Mouse (Mus musculus) layer of hippocampus, adult 9-10 months (tissue): Measurements from ENCODE around the gene Clip2.

Experiments
- DNase-seq: peaks from one replicate; pipeline ENCODE4 v3.0.0; 2022; ENCODE audit warnings: low spot score

Gene Clip2

GRCm38 (mm10) chr5:134552110-134552972 lies at the start of gene Clip2:
Clip2 (minus strand) TSS chr5:134552434.
- peak; percentile 92 for DNase-seq

GRCm38 (mm10) chr5:134597711-134598110 lies 45.5 kb upstream of the Clip2 start:
- DNase-seq, result no peak

- no peak for DNase-seq
Observed at GRCm38 (mm10) chr5:134593093-134593492, 40.9 kb upstream of the Clip2 start.

GRCm38 (mm10) chr5:134592026-134592581 lies 39.9 kb upstream of the Clip2 start:
- no peak for DNase-seq

GRCm38 (mm10) chr5:134589900-134590299 lies 37.7 kb upstream of the Clip2 start:
- no peak for DNase-seq

GRCm38 (mm10) chr5:134584798-134585197 lies 32.6 kb upstream of the Clip2 start:
- no peak for DNase-seq

GRCm38 (mm10) chr5:134583884-134584213 lies 31.6 kb upstream of the Clip2 start:
- DNase-seq, result no peak

- no peak for DNase-seq
Observed at GRCm38 (mm10) chr5:134583006-134583883, 31.0 kb upstream of the Clip2 start.

GRCm38 (mm10) chr5:134582221-134582907 lies 30.1 kb upstream of the Clip2 start:
- peak; percentile 84 for DNase-seq

GRCm38 (mm10) chr5:134581146-134581545 lies 28.9 kb upstream of the Clip2 start, which contains the start of gene Rfc2:
Rfc2 (plus strand) TSS chr5:134581366.
- DNase-seq, result no peak

- no peak for DNase-seq
Observed at GRCm38 (mm10) chr5:134579135-134579534, 26.9 kb upstream of the Clip2 start.

- no peak for DNase-seq
Observed at GRCm38 (mm10) chr5:134577534-134577933, 25.3 kb upstream of the Clip2 start.

- no peak for DNase-seq
Observed at GRCm38 (mm10) chr5:134576517-134577220, 24.4 kb upstream of the Clip2 start.

GRCm38 (mm10) chr5:134575833-134576232 lies 23.6 kb upstream of the Clip2 start:
- no peak for DNase-seq

- DNase-seq, result no peak
Observed at GRCm38 (mm10) chr5:134572508-134573214, 20.4 kb upstream of the Clip2 start.

- DNase-seq, result no peak
Observed at GRCm38 (mm10) chr5:134571730-134572507, 19.7 kb upstream of the Clip2 start.

GRCm38 (mm10) chr5:134568964-134569491 lies 16.8 kb upstream of the Clip2 start:
- DNase-seq, result no peak

- DNase-seq, result no peak
Observed at GRCm38 (mm10) chr5:134568030-134568429, 15.8 kb upstream of the Clip2 start.

GRCm38 (mm10) chr5:134567445-134567844 lies 15.2 kb upstream of the Clip2 start:
- DNase-seq, result no peak

- no peak for DNase-seq
Observed at GRCm38 (mm10) chr5:134565696-134566095, 13.5 kb upstream of the Clip2 start.
